Mouse (Mus musculus) C2C12 (cell line): Measurements from ENCODE around the gene Smpd3. TPM values are rescaled to one million over a fixed set of nuclear protein-coding genes. Genes with fewer than 3 reads are reported as not detected.

Experiments
- H3K27me3 ChIP-seq: one replicate; pipeline ENCODE4 v1.6.1; 2011; ENCODE audit not compliant: control insufficient read depth, insufficient read depth, insufficient read length
- H3K36me3 ChIP-seq: one replicate; pipeline ENCODE4 v1.6.1; 2011; ENCODE audit not compliant: control insufficient read depth, insufficient read depth
- H3K4me3 ChIP-seq: one replicate; pipeline ENCODE4 v1.5.1; 2011; ENCODE audit warnings: mild to moderate bottlenecking, control low read depth; ENCODE audit not compliant: poor library complexity, insufficient read depth, severe bottlenecking
- H3K79me2 ChIP-seq: one replicate; pipeline ENCODE4 v1.6.1; 2011; ENCODE audit not compliant: control insufficient read depth, insufficient read depth
- H3K79me3 ChIP-seq: one replicate; pipeline ENCODE4 v1.6.1; 2011; ENCODE audit warnings: low read depth, control low read depth
- H3ac ChIP-seq: one replicate; pipeline ENCODE3; 2011; ENCODE audit warnings: low read depth; ENCODE audit not compliant: control insufficient read depth, insufficient read length
- CEBPB ChIP-seq: IDR thresholded peaks from one replicate; pipeline ENCODE4 v1.6.1; 2011; ENCODE audit warnings: low read depth, mild to moderate bottlenecking, control low read depth, moderate library complexity
- CTCF ChIP-seq: IDR thresholded peaks from one replicate; pipeline ENCODE4 v1.5.1; 2011; ENCODE audit not compliant: control insufficient read depth, insufficient read depth, insufficient read length
- FOSL1 ChIP-seq: IDR thresholded peaks from one replicate; pipeline ENCODE4 v1.8.0; 2011; ENCODE audit warnings: mild to moderate bottlenecking, low read length; ENCODE audit not compliant: poor library complexity, insufficient read depth, severe bottlenecking
- MAX ChIP-seq: IDR thresholded peaks from one replicate; pipeline ENCODE4 v1.6.1; 2011; ENCODE audit warnings: mild to moderate bottlenecking, control low read depth
- MYOD1 ChIP-seq: IDR thresholded peaks from one replicate; pipeline ENCODE4 v1.6.1; 2011; ENCODE audit warnings: low read depth; ENCODE audit not compliant: control insufficient read depth, insufficient read length
- MYOG ChIP-seq: IDR thresholded peaks from one replicate; pipeline ENCODE4 v1.6.1; 2011; ENCODE audit not compliant: control insufficient read depth, insufficient read length; ENCODE audit errors: extremely low read depth
- USF1 ChIP-seq: IDR thresholded peaks from one replicate; pipeline ENCODE4 v1.6.1; 2011; ENCODE audit warnings: low read depth, mild to moderate bottlenecking, control low read depth, moderate library complexity
- polyA plus RNA-seq: library from polyadenylated mRNA; unstranded; fragments of >200 nt; fragmentation: generic; extraction: Trizol; gene quantifications from one replicate; pipeline ENCODE4 v1.2.1, GENCODE M21; 2012; ENCODE audit warnings: missing spikeins

Gene Smpd3
- polyA plus RNA-seq, 1 experiment: 0.05 TPM

- H3K27me3 ChIP-seq: peaks cover 72% of the 10 kb centered on the region
- no peaks in the 10 kb centered on the region for H3K79me3 ChIP-seq
- H3K79me2 ChIP-seq: no peaks in the 10 kb centered on the region
- H3K36me3 ChIP-seq: no peaks in the 10 kb centered on the region
- no peak for TF ChIP-seq CTCF
- no peak for TF ChIP-seq MAX
- no peak for TF ChIP-seq MYOD1
- no peak for TF ChIP-seq FOSL1
- TF ChIP-seq MYOG: no peak
- TF ChIP-seq USF1: no peak
- TF ChIP-seq CEBPB: no peak
- H3K4me3 ChIP-seq: no peak overlapping the region
- no peak overlapping the region for H3ac ChIP-seq
Observed at GRCm38 (mm10) chr8:106321434-106321833, 16.4 kb downstream of the Smpd3 start.

GRCm38 (mm10) chr8:106320002-106320401, 17.8 kb downstream of the Smpd3 start:
- H3K4me3 ChIP-seq: no peak overlapping the region
- no peak for TF ChIP-seq FOSL1
- no peak for TF ChIP-seq USF1
- TF ChIP-seq MYOD1: no peak
- TF ChIP-seq CEBPB: no peak
- TF ChIP-seq MYOG: no peak
- H3ac ChIP-seq: no peak overlapping the region
- H3K79me3 ChIP-seq: no peaks in the 10 kb centered on the region
- H3K36me3 ChIP-seq: no peaks in the 10 kb centered on the region
- H3K79me2 ChIP-seq: no peaks in the 10 kb centered on the region
- H3K27me3 ChIP-seq: peaks cover 75% of the 10 kb centered on the region

- H3K27me3 ChIP-seq: peaks cover 75% of the 10 kb centered on the region
Observed at GRCm38 (mm10) chr8:106317091-106317490, 20.7 kb downstream of the Smpd3 start.

GRCm38 (mm10) chr8:106316506-106316905, 21.3 kb downstream of the Smpd3 start:
- H3K36me3 ChIP-seq: no peaks in the 10 kb centered on the region

More at GRCm38 (mm10) chr8:106317091-106317490, 20.7 kb downstream of the Smpd3 start:
- no peaks in the 10 kb centered on the region for H3K79me2 ChIP-seq
- TF ChIP-seq MAX (no peak), CEBPB (no peak), USF1 (no peak), FOSL1 (no peak), CTCF (no peak), MYOD1 (no peak), MYOG (no peak)
- H3K4me3 ChIP-seq: no peak overlapping the region
- H3K36me3 ChIP-seq: no peaks in the 10 kb centered on the region
- H3K79me3 ChIP-seq: no peaks in the 10 kb centered on the region
- H3ac ChIP-seq: no peak overlapping the region

GRCm38 (mm10) chr8:106315402-106316187, 22.2 kb downstream of the Smpd3 start:
- Histone ChIP-seq H3K79me2 (no peaks in the 10 kb centered on the region), H3K79me3 (no peaks in the 10 kb centered on the region), H3ac (no peak overlapping the region), H3K27me3 (peaks cover 65% of the 10 kb centered on the region), H3K4me3 (no peak overlapping the region), H3K36me3 (no peaks in the 10 kb centered on the region)
- TF ChIP-seq MAX (no peak), USF1 (no peak), MYOG (no peak), CEBPB (no peak), CTCF (no peak), FOSL1 (no peak), MYOD1 (no peak)

More at GRCm38 (mm10) chr8:106316506-106316905, 21.3 kb downstream of the Smpd3 start:
- H3K27me3 ChIP-seq: peaks cover 70% of the 10 kb centered on the region
- no peak overlapping the region for H3K4me3 ChIP-seq
- no peaks in the 10 kb centered on the region for H3K79me3 ChIP-seq
- no peak for TF ChIP-seq MYOG
- H3K79me2 ChIP-seq: no peaks in the 10 kb centered on the region
- no peak overlapping the region for H3ac ChIP-seq

- no peaks in the 10 kb centered on the region for H3K79me2 ChIP-seq
- H3K79me3 ChIP-seq: no peaks in the 10 kb centered on the region
- H3K4me3 ChIP-seq: no peak overlapping the region
- H3ac ChIP-seq: no peak overlapping the region
- peaks cover 51% of the 10 kb centered on the region for H3K27me3 ChIP-seq
- TF ChIP-seq MAX: no peak
- TF ChIP-seq MYOD1: no peak
- TF ChIP-seq FOSL1: no peak
- no peaks in the 10 kb centered on the region for H3K36me3 ChIP-seq
Observed at GRCm38 (mm10) chr8:106313799-106314198, 24.0 kb downstream of the Smpd3 start.
